Mouse (Mus musculus): Measurements from ENCODE around the gene Mup1.
"Not testable (repeated sequence)": the region's sequence is repeated elsewhere in the genome, so short reads cannot be mapped to it uniquely, and the experiment has no call there.

Gene Mup1

DNA sequence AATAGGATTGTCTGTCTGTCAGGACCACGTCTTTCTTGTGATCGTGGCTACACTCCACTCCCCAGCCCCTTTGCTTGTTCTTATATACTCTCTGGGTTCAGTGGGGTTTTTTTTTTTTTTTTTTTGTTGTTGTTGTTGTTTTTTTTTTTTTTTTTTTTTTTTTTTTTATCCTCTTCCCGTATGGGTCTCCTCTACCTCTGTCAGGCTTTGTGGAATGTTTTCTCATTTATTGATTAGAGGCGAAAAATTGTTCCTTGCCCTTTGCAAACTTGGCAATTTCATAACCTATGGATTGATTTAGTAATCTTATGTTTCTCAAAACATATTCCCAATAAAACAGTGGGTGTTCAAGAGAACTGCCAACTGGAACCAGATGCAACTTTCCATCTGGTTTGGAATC, at the start of gene Mup1:
TSS of gene Mup1 (minus strand) at position 101 of the 400 bp plus-strand sequence.
- not testable (repeated sequence) for DNase-seq
